Mouse (Mus musculus): ENCODE data around the gene Rab3d.

DNA sequence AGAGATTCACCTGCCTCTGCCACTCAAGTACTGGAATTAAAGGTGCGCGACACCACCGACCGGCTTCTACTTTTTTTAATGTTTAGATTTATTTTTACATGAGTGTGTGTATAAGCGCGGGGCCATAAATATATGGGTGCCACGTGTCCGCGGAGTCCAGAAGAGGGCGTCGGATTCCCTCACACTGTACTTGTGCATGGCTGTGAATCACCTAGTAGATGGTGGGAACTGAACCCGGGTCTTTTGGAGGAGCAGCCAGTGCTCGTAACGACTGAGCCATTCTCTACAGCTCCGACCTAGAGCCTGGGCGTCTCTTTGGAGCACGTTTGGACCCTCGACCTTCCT is 37.2 kb upstream of the Rab3d start:
- TF ChIP-seq CTCF (IDR thresholded peaks at IDR 0.05; ENCODE audit: extremely low read depth, insufficient read length, insufficient replicate concordance, low read depth, low read length) (peak; percentile 25; the same call in 1 of the 2 replicates), POLR2A (IDR thresholded peaks at IDR 0.05; ENCODE audit: low read depth, low read length) (no peak)

Measured in small intestine, adult 2 months (tissue).